Mouse (Mus musculus) C2C12 (cell line): ENCODE measurements around the gene Cnga1. TPM values are rescaled to one million over a fixed set of nuclear protein-coding genes. Genes with fewer than 3 reads are reported as not detected.

Source experiments
- H3K27me3 ChIP-seq: one replicate; pipeline ENCODE4 v1.6.1; 2011; ENCODE audit not compliant: control insufficient read depth, insufficient read depth, insufficient read length
- H3K36me3 ChIP-seq: one replicate; pipeline ENCODE4 v1.6.1; 2011; ENCODE audit not compliant: control insufficient read depth, insufficient read depth
- H3K4me3 ChIP-seq: one replicate; pipeline ENCODE4 v1.5.1; 2011; ENCODE audit warnings: mild to moderate bottlenecking, control low read depth; ENCODE audit not compliant: poor library complexity, insufficient read depth, severe bottlenecking
- H3K79me2 ChIP-seq: one replicate; pipeline ENCODE4 v1.6.1; 2011; ENCODE audit not compliant: control insufficient read depth, insufficient read depth
- H3K79me3 ChIP-seq: one replicate; pipeline ENCODE4 v1.6.1; 2011; ENCODE audit warnings: low read depth, control low read depth
- H3ac ChIP-seq: one replicate; pipeline ENCODE3; 2011; ENCODE audit warnings: low read depth; ENCODE audit not compliant: control insufficient read depth, insufficient read length
- CEBPB ChIP-seq: IDR thresholded peaks from one replicate; pipeline ENCODE4 v1.6.1; 2011; ENCODE audit warnings: low read depth, mild to moderate bottlenecking, control low read depth, moderate library complexity
- CTCF ChIP-seq: IDR thresholded peaks from one replicate; pipeline ENCODE4 v1.5.1; 2011; ENCODE audit not compliant: control insufficient read depth, insufficient read depth, insufficient read length
- FOSL1 ChIP-seq: IDR thresholded peaks from one replicate; pipeline ENCODE4 v1.8.0; 2011; ENCODE audit warnings: mild to moderate bottlenecking, low read length; ENCODE audit not compliant: poor library complexity, insufficient read depth, severe bottlenecking
- MAX ChIP-seq: IDR thresholded peaks from one replicate; pipeline ENCODE4 v1.6.1; 2011; ENCODE audit warnings: mild to moderate bottlenecking, control low read depth
- MYOD1 ChIP-seq: IDR thresholded peaks from one replicate; pipeline ENCODE4 v1.6.1; 2011; ENCODE audit warnings: low read depth; ENCODE audit not compliant: control insufficient read depth, insufficient read length
- MYOG ChIP-seq: IDR thresholded peaks from one replicate; pipeline ENCODE4 v1.6.1; 2011; ENCODE audit not compliant: control insufficient read depth, insufficient read length; ENCODE audit errors: extremely low read depth
- USF1 ChIP-seq: IDR thresholded peaks from one replicate; pipeline ENCODE4 v1.6.1; 2011; ENCODE audit warnings: low read depth, mild to moderate bottlenecking, control low read depth, moderate library complexity
- polyA plus RNA-seq: library from polyadenylated mRNA; unstranded; fragments of >200 nt; fragmentation: generic; extraction: Trizol; gene quantifications from one replicate; pipeline ENCODE4 v1.2.1, GENCODE M21; 2012; ENCODE audit warnings: missing spikeins

The Cnga1 gene
- polyA plus RNA-seq, 1 experiment: not detected

GRCm38 (mm10) chr5:72636122-72636521 lies 8.0 kb downstream of the Cnga1 start:
- H3K79me2 ChIP-seq: no peaks in the 10 kb centered on the region
- TF ChIP-seq CTCF: no peak
- no peak for TF ChIP-seq MYOD1
- TF ChIP-seq CEBPB: no peak
- no peak for TF ChIP-seq MAX
- no peak for TF ChIP-seq FOSL1
- TF ChIP-seq USF1: no peak
- no peak for TF ChIP-seq MYOG
- no peaks in the 10 kb centered on the region for H3K27me3 ChIP-seq
- H3K4me3 ChIP-seq: no peak overlapping the region
- H3K79me3 ChIP-seq: no peaks in the 10 kb centered on the region
- no peaks in the 10 kb centered on the region for H3K36me3 ChIP-seq
- no peak overlapping the region for H3ac ChIP-seq

GRCm38 (mm10) chr5:72634791-72635271 lies 9.2 kb downstream of the Cnga1 start:
- Histone ChIP-seq H3K36me3 (no peaks in the 10 kb centered on the region), H3K79me2 (no peaks in the 10 kb centered on the region), H3K4me3 (no peak overlapping the region), H3K79me3 (no peaks in the 10 kb centered on the region), H3ac (no peak overlapping the region), H3K27me3 (no peaks in the 10 kb centered on the region)
- no peak for TF ChIP-seq CEBPB
- no peak for TF ChIP-seq MYOG
- no peak for TF ChIP-seq MAX
- TF ChIP-seq USF1: no peak
- no peak for TF ChIP-seq FOSL1
- TF ChIP-seq MYOD1: no peak
- no peak for TF ChIP-seq CTCF

DNA sequence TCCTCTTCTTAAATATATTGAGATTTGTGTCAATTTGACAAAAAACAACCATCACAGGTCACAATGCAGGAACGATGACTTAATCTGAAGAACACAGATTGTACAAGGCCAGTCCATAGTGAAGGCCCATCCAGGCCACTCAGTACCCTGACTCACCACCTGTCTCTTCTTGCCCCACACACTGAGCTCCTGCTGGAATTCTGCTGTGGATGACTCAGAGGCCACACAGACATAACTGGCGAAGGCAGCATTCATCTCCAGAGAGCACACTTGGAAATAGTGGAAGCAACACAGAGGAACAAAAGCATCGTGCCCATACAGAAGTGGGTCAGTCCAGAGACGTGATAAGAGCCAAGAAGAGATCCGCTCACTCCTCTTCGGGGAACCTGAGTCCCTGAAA lies 14.0 kb downstream of the Cnga1 start:
- H3K36me3 ChIP-seq: no peaks in the 10 kb centered on the region
- H3K79me2 ChIP-seq: no peaks in the 10 kb centered on the region
- H3K79me3 ChIP-seq: no peaks in the 10 kb centered on the region
- no peaks in the 10 kb centered on the region for H3K27me3 ChIP-seq
- no peak for TF ChIP-seq FOSL1
- peak; percentile 59 for TF ChIP-seq MYOD1
- H3K4me3 ChIP-seq: no peak overlapping the region
- no peak overlapping the region for H3ac ChIP-seq

DNA sequence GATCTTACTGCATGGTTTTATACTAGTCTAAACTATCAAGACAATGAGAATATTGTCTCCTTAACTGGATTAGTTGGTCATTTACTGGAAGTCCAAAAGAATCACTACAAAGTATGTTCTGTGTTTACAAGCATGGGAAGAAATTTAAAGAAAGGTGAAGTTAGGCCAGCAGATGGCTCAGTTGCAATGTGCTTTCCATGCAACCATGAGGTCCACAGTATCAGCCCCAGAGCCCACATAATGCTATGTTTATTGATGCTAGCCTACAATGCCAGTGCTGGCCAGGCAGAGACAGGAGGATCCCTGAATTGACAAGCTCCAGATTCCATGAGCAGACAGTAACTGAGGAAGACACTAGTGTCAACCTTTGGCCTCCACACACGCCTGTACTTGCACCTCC lies 23.1 kb downstream of the Cnga1 start:
- H3K36me3 ChIP-seq: no peaks in the 10 kb centered on the region
- H3K79me3 ChIP-seq: no peaks in the 10 kb centered on the region
- no peak overlapping the region for H3ac ChIP-seq
- H3K4me3 ChIP-seq: no peak overlapping the region
- no peaks in the 10 kb centered on the region for H3K27me3 ChIP-seq
- no peaks in the 10 kb centered on the region for H3K79me2 ChIP-seq
- TF ChIP-seq FOSL1 (no peak), CEBPB (no peak), MYOG (no peak), CTCF (no peak), USF1 (no peak), MAX (no peak), MYOD1 (no peak)

- Histone ChIP-seq H3K79me3 (no peaks in the 10 kb centered on the region), H3K36me3 (no peaks in the 10 kb centered on the region), H3K27me3 (no peaks in the 10 kb centered on the region), H3K4me3 (no peak overlapping the region), H3K79me2 (no peaks in the 10 kb centered on the region), H3ac (no peak overlapping the region)
- TF ChIP-seq MYOD1 (no peak), CTCF (no peak), CEBPB (no peak), MYOG (no peak), MAX (no peak), USF1 (no peak), FOSL1 (no peak)
These were observed 26.7 kb downstream of the Cnga1 start for GRCm38 (mm10) chr5:72617413-72617812.

DNA sequence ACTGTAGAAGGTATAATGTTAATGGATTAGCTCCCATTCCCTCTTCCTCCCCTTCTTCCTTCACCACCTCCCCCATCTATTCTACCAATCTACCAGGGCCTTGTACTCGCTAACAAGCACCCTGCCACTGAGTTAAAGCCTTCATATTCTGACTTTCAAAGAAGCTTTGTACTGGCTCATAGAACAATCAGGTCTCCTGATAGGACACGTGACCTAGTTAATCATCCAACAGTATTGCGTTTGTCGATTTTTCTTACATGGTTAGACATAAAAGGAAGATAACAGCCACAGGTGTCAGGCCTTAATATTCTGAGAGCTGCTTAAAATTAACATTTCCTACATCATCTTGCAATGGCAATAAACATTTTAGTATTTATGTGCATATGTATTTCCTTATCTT lies 40.9 kb downstream of the Cnga1 start:
- Histone ChIP-seq H3ac (no peak overlapping the region), H3K36me3 (no peaks in the 10 kb centered on the region)
- TF ChIP-seq CTCF: no peak
- TF ChIP-seq CEBPB: no peak
- TF ChIP-seq MYOD1: no peak
- TF ChIP-seq FOSL1: no peak
- no peak for TF ChIP-seq MYOG
- no peak for TF ChIP-seq USF1
- TF ChIP-seq MAX: no peak

More for the DNA sequence above, 40.9 kb downstream of the Cnga1 start:
- H3K79me3 ChIP-seq: no peaks in the 10 kb centered on the region
- no peaks in the 10 kb centered on the region for H3K79me2 ChIP-seq
- H3K4me3 ChIP-seq: no peak overlapping the region
- peaks cover 11% of the 10 kb centered on the region for H3K27me3 ChIP-seq
